Mouse (Mus musculus) frontal cortex, postnatal 14 days (tissue): ENCODE data around the gene Gjb2.
A peak's percentile ranks its signal among the peaks of the same experiment; 100 is the strongest.

Experiments used
- DNase-seq, 2 experiments: peaks; one replicate each; pipeline ENCODE4 v3.0.0; 2022; ENCODE audit warnings: low spot score in 2 of 2

The Gjb2 gene

DNA sequence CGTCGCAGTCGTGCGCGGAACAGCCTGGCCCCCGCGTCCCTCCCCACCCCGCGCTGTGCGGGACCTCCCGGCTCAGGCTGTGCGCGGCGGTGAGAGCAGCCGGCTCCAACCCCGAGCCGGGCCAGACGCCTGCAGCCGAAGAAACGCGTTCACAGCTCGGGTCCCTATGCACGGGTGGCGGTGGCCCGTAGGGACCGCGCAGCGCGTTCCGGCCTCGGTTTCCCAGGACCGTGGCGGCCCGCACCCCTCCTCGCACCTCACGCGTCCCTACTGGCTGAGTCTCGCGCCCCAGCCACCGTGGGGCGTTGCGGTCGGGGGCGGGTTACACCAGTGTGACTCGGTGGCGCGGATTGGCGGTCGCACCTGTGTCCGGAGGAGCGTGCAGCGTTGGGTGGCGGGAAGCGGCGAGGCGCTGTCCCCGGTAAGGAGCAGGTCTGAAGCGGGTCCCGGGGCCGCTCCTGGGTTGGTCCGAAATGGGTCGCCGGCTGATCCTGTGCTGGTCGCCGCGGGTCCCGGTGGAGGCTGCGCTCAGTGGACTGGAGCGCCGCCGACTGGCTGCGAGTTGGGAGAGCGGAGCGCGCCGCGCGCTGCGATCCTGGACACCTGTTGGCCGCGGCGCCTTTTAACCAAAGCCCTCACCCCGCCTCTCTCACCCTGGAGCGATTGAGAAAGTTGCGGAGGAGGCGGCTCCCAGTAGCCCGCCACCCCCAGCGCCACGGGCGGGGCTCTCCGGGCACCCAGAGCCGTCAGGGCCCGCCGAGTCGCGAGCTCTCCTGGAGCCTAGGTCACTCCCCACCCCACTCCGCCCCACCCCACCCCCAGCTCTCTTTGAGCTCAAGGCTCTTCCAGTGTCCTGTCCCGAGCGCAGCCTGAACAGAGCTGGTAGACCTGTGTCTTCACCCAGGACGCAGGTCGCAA is at the start of gene Gjb2:
Gene Gjb2, minus strand, starts transcription at position 597 of the 918 bp plus-strand sequence.
- DNase-seq = peak in 1 of 2 experiments; percentile 7

DNA sequence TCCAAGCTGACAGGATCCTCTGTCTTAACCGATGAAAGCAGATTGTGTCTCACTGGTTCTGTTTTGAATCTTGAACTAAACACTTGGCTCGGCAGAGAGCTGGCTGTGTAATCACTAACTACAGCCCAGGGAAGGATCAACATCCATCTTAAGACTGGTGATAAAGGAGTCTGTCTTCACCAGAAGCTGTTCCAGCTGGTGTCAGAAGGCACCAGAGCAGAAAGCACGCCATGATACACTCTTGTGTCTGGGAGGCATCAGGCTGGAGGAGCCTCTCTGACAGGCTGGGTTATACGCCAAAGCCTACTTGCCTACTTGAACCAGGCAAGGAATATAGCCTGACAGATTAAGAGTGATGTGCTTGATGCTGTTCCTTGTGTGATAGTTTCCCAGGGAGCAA is 41.2 kb upstream of the Gjb2 start:
- DNase-seq = no peak

GRCm38 (mm10) chr14:57135265-57135664 is 30.8 kb upstream of the Gjb2 start:
- DNase-seq = no peak

- no peak for DNase-seq
Measured at GRCm38 (mm10) chr14:57133161-57133661, 28.7 kb upstream of the Gjb2 start, which contains the start of gene Gjb6. Gene Gjb6, minus strand, starts transcription at chr14:57133611.

GRCm38 (mm10) chr14:57127383-57127782 is 22.9 kb upstream of the Gjb2 start:
- no peak for DNase-seq

- no peak for DNase-seq
Measured at GRCm38 (mm10) chr14:57122295-57122694, 17.8 kb upstream of the Gjb2 start.

DNA sequence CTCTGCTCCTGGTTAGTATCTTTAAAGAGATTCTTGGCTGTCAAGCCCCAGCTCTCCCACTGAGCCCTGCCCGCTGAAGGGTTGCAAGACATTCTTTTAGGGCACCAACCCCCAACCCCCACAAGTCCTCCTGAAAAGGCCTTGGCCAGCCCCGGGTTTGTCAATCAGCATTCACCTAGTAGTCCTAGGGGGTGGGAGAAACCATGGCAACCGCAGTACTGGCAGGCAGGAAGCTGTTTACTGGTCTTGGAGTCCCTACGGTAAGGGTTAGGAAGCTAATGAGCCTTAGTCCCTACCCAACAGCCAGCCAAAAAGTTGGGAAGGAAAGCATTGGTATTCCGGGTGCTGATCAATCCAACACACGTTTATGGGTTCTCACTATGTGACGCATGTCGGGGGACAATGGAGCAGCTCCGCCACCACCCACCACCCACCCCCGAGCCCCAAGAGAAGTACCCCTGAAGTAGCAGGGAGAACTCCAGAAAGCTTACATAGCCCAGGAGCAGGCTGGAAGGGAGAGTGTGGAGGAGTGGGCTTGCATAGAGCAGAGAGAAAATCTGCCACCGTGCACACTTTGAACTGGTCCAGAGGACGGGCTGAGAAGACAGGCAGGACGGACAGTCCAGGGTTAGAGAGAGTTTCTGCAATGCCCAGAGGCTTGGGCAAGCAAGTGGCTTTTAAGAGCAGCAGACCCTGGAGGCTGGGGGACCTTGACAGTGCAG is 11.5 kb upstream of the Gjb2 start, which contains the start of gene Gm4491:
Gene Gm4491, minus strand, starts transcription at position 61 of the 722 bp plus-strand sequence.
- DNase-seq = peak; percentile 27 to 64

DNA sequence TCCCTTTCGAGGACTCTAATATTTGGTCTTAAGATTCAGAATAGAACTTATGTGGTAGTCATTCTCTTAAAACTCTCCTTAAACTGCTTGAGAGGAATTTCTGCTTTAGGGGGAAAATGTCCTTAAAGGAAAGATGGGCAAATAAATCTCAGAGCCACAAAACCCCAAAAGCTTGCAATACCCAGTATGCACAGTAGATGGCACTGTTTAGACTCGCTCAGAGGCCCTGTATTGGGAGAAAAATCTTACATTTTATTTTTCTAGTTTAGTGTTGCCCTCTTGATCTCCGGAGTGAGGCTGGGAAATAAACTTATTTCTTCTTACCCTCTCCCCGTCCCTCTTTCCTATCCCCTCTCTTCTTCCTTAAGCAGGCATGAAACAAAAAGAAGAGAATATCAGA is 4.7 kb upstream of the Gjb2 start:
- DNase-seq = peak in 1 of 2 experiments; percentile 30

DNA sequence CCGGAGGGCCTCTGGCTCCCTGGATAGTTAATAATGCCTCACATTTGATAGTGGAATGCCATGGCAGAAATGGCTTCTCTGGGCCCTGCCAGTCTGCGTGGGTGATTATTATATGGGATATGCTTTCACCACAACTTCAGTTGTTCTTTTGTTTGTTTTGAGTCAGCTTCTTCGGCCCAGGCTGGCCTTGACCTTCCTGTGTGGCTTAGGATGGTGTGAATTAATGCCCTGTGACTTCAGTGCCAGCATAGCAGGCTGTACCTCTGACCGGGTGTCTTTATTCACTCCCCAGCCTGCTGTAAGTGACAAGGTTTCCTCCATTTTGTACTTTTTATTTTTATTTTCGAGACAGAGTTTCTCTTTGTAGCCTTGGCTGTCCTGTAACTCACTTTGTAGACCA is 3.4 kb upstream of the Gjb2 start:
- no peak for DNase-seq

GRCm38 (mm10) chr14:57107091-57107490 is 2.6 kb upstream of the Gjb2 start:
- DNase-seq = no peak

DNA sequence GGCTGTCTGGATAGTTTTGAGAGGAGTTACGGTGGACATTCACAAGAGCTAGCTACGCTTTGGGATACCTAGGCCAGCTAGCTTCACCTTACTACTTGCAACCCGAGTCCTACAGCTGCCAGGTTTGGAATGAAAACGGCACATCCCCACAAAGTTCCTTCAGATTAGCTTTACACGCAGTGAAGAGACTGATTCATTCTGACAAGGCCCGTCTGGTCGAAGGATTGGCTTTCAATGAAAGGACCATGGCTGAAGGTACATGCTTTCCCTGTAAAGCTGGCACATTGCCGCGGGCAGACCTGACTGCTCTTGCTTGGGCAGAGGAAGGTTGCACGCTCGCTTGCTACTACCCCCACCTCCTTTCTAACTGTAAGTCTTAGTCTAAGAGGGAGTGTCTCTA is 1.2 kb upstream of the Gjb2 start:
- DNase-seq = no peak

DNA sequence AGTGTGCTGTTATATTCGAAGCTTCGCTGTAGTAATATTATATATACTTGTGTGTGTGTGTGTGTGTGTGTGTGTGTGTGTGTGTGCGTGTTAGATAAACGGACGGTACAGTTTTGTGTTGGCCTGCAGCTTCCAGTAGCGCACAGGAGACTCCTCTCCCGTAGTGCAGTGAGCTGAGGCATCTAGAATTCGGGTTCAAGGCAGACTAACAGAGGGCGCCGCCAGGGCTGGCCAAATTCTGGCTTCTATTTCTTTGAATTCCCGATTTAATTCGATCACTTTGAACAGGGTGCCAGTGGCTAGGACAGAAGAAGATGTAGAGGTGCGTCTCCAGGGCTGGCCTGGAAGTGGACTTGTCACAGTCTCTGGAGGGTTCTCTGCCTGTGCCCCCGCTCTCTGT is 609 bp upstream of the Gjb2 start:
- no peak for DNase-seq

DNA sequence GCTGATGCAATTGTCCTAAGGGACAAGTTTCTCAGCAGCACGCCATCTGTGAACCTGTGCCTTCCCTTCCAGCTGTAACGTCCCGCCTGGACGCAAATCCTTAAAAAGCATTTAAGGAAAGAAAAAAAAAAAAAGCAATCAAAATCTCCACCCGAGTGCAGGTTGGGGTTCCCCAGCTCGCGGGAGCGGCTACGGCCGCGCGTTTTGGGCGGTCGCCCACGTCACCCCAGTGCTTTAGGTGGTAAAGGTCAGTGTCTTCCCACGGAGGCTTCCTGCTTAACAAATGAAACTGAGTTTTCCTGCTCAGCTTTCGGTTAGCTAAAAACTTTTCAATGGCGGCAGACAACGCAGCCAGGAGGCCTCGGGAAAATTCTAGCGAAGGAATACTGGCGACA is 794 bp downstream of the Gjb2 start:
- DNase-seq = no peak

- DNase-seq = no peak
Measured at GRCm38 (mm10) chr14:57103121-57103520, 1.4 kb downstream of the Gjb2 start.

- no peak for DNase-seq
Measured at GRCm38 (mm10) chr14:57101623-57102022, 2.9 kb downstream of the Gjb2 start.

GRCm38 (mm10) chr14:57095855-57096254 is 8.6 kb downstream of the Gjb2 start:
- no peak for DNase-seq

GRCm38 (mm10) chr14:57093029-57093428 is 11.5 kb downstream of the Gjb2 start:
- DNase-seq = peak; percentile 27 to 37

- no peak for DNase-seq
Measured at GRCm38 (mm10) chr14:57090001-57090400, 14.5 kb downstream of the Gjb2 start.

DNA sequence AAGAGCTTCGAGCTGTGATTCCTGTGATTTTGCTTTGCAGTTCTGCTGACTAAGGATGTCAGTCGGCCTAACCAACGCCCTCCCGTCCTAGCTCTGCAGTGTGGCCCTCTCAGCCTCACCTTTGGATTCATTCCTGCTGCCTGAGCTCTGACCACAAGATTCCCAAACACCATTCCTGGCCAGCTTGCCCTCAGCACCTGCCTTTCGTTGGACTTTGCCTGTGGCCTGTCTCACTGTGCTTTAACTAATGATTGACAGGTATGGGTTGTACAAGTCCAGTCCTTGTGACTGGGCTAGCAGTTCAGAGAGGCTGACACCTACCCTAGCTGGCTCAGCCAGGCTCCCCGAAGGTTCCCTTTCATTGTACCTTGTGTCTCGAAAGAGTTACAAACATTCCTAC is 15.4 kb downstream of the Gjb2 start:
- DNase-seq = no peak

DNA sequence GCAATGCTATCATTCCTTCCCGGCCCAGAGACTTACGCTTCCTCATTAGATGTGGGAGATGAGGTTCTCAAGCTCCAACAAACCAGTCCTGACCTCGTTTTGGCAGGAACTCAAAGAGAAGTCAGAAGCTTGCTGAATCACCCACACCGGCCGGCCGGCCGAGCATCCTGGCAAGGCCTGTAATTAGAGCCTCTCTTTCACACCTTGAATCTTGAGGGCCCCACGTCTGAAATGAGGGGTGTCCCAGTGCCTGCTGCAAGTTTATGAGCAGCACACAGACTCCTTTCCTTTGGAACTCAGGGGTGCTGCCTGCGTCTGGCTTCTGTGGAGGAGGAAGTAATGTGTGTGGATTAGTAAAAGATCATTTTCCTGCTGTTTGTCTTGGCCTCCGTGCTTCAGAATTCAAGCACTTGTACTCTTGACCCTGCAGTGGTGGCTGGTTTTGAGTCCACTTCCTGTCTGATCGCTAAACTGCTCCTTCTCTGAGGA is 20.3 kb downstream of the Gjb2 start:
- DNase-seq = no peak

GRCm38 (mm10) chr14:57082863-57083262 is 21.6 kb downstream of the Gjb2 start:
- DNase-seq = no peak

GRCm38 (mm10) chr14:57075537-57075936 is 29.0 kb downstream of the Gjb2 start:
- no peak for DNase-seq
